ENCODE assay signal across 21 mouse cellular contexts in genomic region chr9:114799498-114800107, GRCm38 (mm10). TPM values are rescaled to one million over a fixed set of nuclear protein-coding genes. Genes with fewer than 3 reads are reported as not detected.
DNase-seq lines count a peak whose midpoint lies in the region; ATAC-seq lines count a peak whose summit lies in the region.
"Had no signal": no experiment of that assay in that cellular context is flagged by ENCODE, and none has a peak within 500 bp of the region (broad histone marks: within the 10 kb centered on the region; RNA-seq: fewer than 3 reads in every experiment).

No protein-coding gene starts in this region.

- no peak overlapping the region for H3K9ac ChIP-seq in forebrain, embryonic 11.5 days (ENCODE audit: low read length)
- no peak overlapping the region for H3K9ac ChIP-seq in neural tube, embryonic 15.5 days (replicated peaks)
- H3K9ac ChIP-seq: embryonic facial prominence, embryonic 13.5 days; heart, embryonic 12.5 days; hindbrain, embryonic 12.5 days; intestine, embryonic 15.5 days had no signal

- no peak overlapping the region for H3K4me3 ChIP-seq in forebrain, embryonic 10.5 days
- no peak overlapping the region for H3K4me3 ChIP-seq in forebrain, embryonic 11.5 days (ENCODE audit: low read depth, low read length)
- H3K4me3 ChIP-seq in neural tube, embryonic 15.5 days (replicated peaks): no peak overlapping the region
- H3K4me3 ChIP-seq: embryonic facial prominence, embryonic 13.5 days; gastrocnemius, adult 2 months; heart, embryonic 12.5 days; hindbrain, embryonic 12.5 days; intestine, embryonic 15.5 days had no signal

- peaks cover 3% of the 10 kb centered on the region; the same call in 1 of the 2 replicates for H3K27me3 ChIP-seq in forebrain, embryonic 10.5 days (ENCODE audit: poor library complexity, severe bottlenecking)
- H3K27me3 ChIP-seq in forebrain, embryonic 11.5 days (ENCODE audit: control insufficient read depth, insufficient read depth, low read length): no peaks in the 10 kb centered on the region
- 0 out of 2 replicates have a peak, but pooled peaks cover 3% of the 10 kb centered on the region for H3K27me3 ChIP-seq in neural tube, embryonic 15.5 days (replicated peaks)
- H3K27me3 ChIP-seq: heart, embryonic 12.5 days; intestine, embryonic 15.5 days had no signal

- DNase-seq in forebrain, embryonic 10.5 days (ENCODE audit: extremely low spot score, low spot score): no peak
- DNase-seq in forebrain, embryonic 11.5 days (ENCODE audit: low spot score): no peak
- DNase-seq in neural tube, embryonic 10.5 days (ENCODE audit: extremely low spot score, low spot score): peak; percentile 71
- DNase-seq in embryo, embryonic 10.5 days (ENCODE audit: low spot score): peak; percentile 77
- peak; percentile 63 for DNase-seq in mesoderm, embryonic 11.5 days (ENCODE audit: low read depth, low spot score)
- DNase-seq in cerebellum, postnatal 10 days: no peak
- DNase-seq: adrenal gland, adult 2 months; adrenal gland, postnatal 25 days; B cell, adult 2 months; cerebellum, adult 2 months; cerebellum, postnatal 14 days; gastrocnemius, adult 2 months; gastrocnemius, postnatal 25 days had no signal

- no peaks in the 10 kb centered on the region for H3K9me3 ChIP-seq in forebrain, embryonic 10.5 days
- H3K9me3 ChIP-seq in forebrain, embryonic 11.5 days (ENCODE audit: control insufficient read depth, low read length): no peaks in the 10 kb centered on the region
- no peaks in the 10 kb centered on the region for H3K9me3 ChIP-seq in neural tube, embryonic 15.5 days (replicated peaks)
- H3K9me3 ChIP-seq: embryonic facial prominence, embryonic 13.5 days; heart, embryonic 12.5 days; hindbrain, embryonic 12.5 days; intestine, embryonic 15.5 days had no signal

- peaks cover 68% of the 10 kb centered on the region for H3K4me1 ChIP-seq in forebrain, embryonic 10.5 days
- no peaks in the 10 kb centered on the region for H3K4me1 ChIP-seq in forebrain, embryonic 11.5 days (replicated peaks; ENCODE audit: control insufficient read depth, insufficient read depth, low read length)
- peaks cover 7% of the 10 kb centered on the region for H3K4me1 ChIP-seq in neural tube, embryonic 15.5 days

- no peaks in the 10 kb centered on the region for H3K36me3 ChIP-seq in forebrain, embryonic 10.5 days (replicated peaks)
- no peaks in the 10 kb centered on the region for H3K36me3 ChIP-seq in forebrain, embryonic 11.5 days (ENCODE audit: control insufficient read depth, insufficient read depth, low read length)
- no peaks in the 10 kb centered on the region for H3K36me3 ChIP-seq in neural tube, embryonic 15.5 days
- H3K36me3 ChIP-seq: embryonic facial prominence, embryonic 13.5 days; heart, embryonic 12.5 days; hindbrain, embryonic 12.5 days; intestine, embryonic 15.5 days had no signal

- WGBS in forebrain, embryonic 10.5 days: 55% methylated on average over 10 of the region's 10 CpGs
- WGBS in forebrain, embryonic 11.5 days: 45% methylated on average over 10 of the region's 10 CpGs
- WGBS in neural tube, embryonic 15.5 days: 35% methylated on average over 10 of the region's 10 CpGs

- no peak for ATAC-seq in forebrain, embryonic 11.5 days (replicated peaks; ENCODE audit: low FRiP score)
- ATAC-seq in neural tube, embryonic 15.5 days (ENCODE audit: low FRiP score): no peak
- no peak for ATAC-seq in megakaryocyte, adult 5-6 weeks (ENCODE audit: poor library complexity, severe bottlenecking)
- ATAC-seq: CD4-positive, CD25-positive, alpha-beta regulatory T cell, adult 4 months; forebrain, embryonic 14.5 days; intestine, embryonic 15.5 days had no signal

- H3K27ac ChIP-seq in forebrain, embryonic 10.5 days: 0 out of 2 replicates have a peak overlapping the region, but pooled peaks have one; percentile 51
- H3K27ac ChIP-seq in forebrain, embryonic 11.5 days (ENCODE audit: low read depth, low read length): no peak overlapping the region
- no peak overlapping the region for H3K27ac ChIP-seq in neural tube, embryonic 15.5 days (replicated peaks)
- H3K27ac ChIP-seq: embryonic facial prominence, embryonic 13.5 days; gastrocnemius, adult 2 months; hindbrain, embryonic 12.5 days; intestine, embryonic 15.5 days had no signal

- no peak overlapping the region for H3K4me2 ChIP-seq in forebrain, embryonic 11.5 days (ENCODE audit: low read depth, low read length, severe bottlenecking)
- H3K4me2 ChIP-seq in neural tube, embryonic 15.5 days: no peak overlapping the region
- H3K4me2 ChIP-seq: embryonic facial prominence, embryonic 13.5 days; heart, embryonic 12.5 days; hindbrain, embryonic 12.5 days; intestine, embryonic 15.5 days had no signal

RNA-seq across cellular contexts. Expression of gene Cmtm7, which starts 17.9 kb away (rescaled TPM):
- polyA plus RNA-seq in forebrain, embryonic 10.5 days (2016; fragmentation: Nextera tagmentation; extraction: Ambion mirVana): 76.9 and 78.7 TPM in 2 replicates
- 50.6 and 63.5 TPM in 2 replicates for polyA plus RNA-seq in forebrain, embryonic 11.5 days (2014; fragmentation: Nextera tagmentation; extraction: Ambion mirVana)
- 13.0 and 71.4 TPM in 2 replicates for polyA plus RNA-seq in neural tube, embryonic 15.5 days (2015; fragmentation: Nextera tagmentation; extraction: Ambion mirVana)
- 189 and 201 TPM in 2 replicates for total RNA-seq in megakaryocyte, adult 5-6 weeks (2015)
- total RNA-seq in megakaryocyte, adult 5-6 weeks (2017): 259 and 283 TPM in 2 replicates

RNA-seq across cellular contexts. Expression of gene Cmtm8, which starts 44.4 kb away (rescaled TPM):
- 22.8 and 23.0 TPM in 2 replicates for polyA plus RNA-seq in forebrain, embryonic 10.5 days (2016; fragmentation: Nextera tagmentation; extraction: Ambion mirVana)
- polyA plus RNA-seq in forebrain, embryonic 11.5 days (2014; fragmentation: Nextera tagmentation; extraction: Ambion mirVana): 19.1 and 21.2 TPM in 2 replicates
- 10.9 and 13.4 TPM in 2 replicates for polyA plus RNA-seq in neural tube, embryonic 15.5 days (2015; fragmentation: Nextera tagmentation; extraction: Ambion mirVana)
- 1.0 and 1.5 TPM in 2 replicates for total RNA-seq in megakaryocyte, adult 5-6 weeks (2015)
- 0.37 and 1.1 TPM in 2 replicates for total RNA-seq in megakaryocyte, adult 5-6 weeks (2017)
- polyA plus RNA-seq: CD4-positive, CD25-positive, alpha-beta regulatory T cell, adult 4 months had no signal

Comparison
In these comparisons a context has a peak if more than half of its experiments do, and no peak if none do; other contexts are left out.
1. DNase-seq: peak in neural tube, embryonic 10.5 days (single experiment), embryo, embryonic 10.5 days (single experiment) and mesoderm, embryonic 11.5 days (single experiment); none in forebrain, embryonic 10.5 days (single experiment), forebrain, embryonic 11.5 days (single experiment) and cerebellum, postnatal 10 days (0 of 2).